Mouse (Mus musculus) right cerebral cortex, postnatal 4 days (tissue): Measurements from ENCODE around the gene Cdr2.
"Not testable (repeated sequence)": the region's sequence is repeated elsewhere in the genome, so short reads cannot be mapped to it uniquely, and the experiment has no call there.

Experiments
- DNase-seq: peaks from one replicate; pipeline ENCODE4 v3.0.0-alpha.2; 2022

The Cdr2 gene

DNA sequence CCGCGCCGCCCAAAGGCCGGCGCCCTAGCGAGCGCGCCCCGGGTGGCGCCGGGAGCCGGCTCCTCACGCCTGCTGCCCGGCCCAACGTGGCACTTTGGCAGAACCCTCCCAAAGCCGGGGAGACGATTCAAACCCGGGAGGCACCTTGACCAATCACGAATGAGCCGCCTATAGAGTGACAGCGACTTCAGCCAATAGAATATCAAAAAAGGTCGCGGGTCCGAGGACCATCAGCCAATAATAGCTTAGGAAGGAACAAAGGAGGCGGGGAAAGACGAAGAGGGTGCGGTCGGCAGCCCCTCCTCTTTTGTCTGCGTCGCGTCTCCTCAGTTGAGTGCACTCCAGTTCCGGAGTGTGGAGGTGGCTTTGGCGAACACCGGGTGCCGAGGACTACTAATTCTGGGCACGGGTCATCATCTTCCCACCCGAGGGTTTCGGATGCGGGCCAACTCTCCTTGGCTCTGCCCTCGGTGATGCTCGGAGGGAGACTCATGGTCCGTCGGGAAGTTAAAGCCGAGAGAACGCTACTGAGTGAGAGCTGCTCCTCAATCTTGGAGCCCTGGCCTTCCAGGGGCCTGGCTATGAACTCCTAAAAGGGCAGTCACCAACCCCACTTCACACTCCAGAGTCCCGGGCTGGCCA, at the start of gene Cdr2, which contains the start of gene Mfsd13b:
TSS of gene Cdr2 (minus strand) at position 113 of the 642 bp plus-strand sequence.
TSS of gene Mfsd13b (plus strand) at position 310 of the 642 bp plus-strand sequence.
- DNase-seq: peak; percentile 81

- not testable (repeated sequence) for DNase-seq
Measured at GRCm38 (mm10) chr7:121029947-121030346, 47.8 kb upstream of the Cdr2 start.

- DNase-seq: no peak
Measured at GRCm38 (mm10) chr7:121026300-121026699, 44.2 kb upstream of the Cdr2 start.

DNA sequence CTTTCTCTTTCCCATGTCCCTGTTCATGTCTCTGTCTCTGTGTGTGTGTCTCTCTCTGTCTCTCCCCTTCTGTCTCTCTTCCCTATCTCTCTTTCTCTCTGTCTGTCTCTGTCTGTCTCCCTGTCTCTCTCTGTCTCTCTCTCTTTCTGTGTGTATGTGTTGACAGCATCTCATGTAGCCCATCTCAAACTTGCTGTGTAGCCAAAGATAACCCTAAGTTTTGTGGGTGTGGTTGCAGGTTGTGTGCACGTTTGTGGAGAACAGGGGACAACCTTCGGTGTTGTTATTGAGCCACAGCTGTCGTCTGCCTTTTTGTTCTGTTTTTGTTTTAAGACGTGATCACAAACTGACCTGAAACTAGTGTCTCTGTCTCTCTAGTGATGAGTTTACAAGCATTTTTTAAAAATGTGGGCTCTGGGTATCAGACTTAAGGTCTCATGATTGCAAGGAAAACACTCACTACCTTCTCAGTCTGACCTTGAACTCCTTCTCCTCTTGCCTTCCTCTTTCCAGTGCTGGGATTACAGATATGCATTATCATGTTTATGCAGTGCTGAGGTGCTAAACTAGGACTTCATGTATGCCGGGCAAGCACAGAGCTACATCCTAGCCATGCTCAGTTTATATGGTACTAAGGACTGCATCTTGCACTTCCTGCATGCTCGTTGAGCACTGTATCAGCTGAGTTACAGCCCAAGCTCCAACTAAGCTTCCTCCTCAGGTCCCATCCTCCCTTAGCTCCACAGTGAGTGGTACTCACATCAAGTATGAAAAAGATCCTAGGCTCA, 43.3 kb upstream of the Cdr2 start:
- DNase-seq: no peak

GRCm38 (mm10) chr7:121020277-121020676, 38.2 kb upstream of the Cdr2 start:
- no peak for DNase-seq

GRCm38 (mm10) chr7:121018778-121019177, 36.7 kb upstream of the Cdr2 start:
- DNase-seq: no peak

DNA sequence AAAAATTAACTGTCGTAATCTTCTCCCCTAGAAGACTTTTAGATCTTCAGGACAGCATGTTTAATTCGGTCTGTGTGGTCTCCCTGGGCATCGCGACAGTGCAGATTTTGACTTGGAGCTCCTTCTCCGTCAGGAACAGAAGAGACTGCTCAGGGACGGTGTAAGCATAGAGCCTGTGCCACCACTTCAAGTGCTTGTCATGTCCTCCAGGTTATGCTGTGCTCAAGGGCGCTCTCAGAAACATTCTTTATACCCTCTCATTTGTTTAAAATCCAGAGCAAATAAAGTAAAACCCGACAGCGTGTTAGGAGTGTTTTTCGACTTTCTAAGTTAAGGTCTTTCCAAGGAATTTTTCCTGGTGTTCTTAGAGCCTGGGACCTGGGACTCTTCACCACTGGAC, 32.4 kb upstream of the Cdr2 start:
- DNase-seq: no peak

DNA sequence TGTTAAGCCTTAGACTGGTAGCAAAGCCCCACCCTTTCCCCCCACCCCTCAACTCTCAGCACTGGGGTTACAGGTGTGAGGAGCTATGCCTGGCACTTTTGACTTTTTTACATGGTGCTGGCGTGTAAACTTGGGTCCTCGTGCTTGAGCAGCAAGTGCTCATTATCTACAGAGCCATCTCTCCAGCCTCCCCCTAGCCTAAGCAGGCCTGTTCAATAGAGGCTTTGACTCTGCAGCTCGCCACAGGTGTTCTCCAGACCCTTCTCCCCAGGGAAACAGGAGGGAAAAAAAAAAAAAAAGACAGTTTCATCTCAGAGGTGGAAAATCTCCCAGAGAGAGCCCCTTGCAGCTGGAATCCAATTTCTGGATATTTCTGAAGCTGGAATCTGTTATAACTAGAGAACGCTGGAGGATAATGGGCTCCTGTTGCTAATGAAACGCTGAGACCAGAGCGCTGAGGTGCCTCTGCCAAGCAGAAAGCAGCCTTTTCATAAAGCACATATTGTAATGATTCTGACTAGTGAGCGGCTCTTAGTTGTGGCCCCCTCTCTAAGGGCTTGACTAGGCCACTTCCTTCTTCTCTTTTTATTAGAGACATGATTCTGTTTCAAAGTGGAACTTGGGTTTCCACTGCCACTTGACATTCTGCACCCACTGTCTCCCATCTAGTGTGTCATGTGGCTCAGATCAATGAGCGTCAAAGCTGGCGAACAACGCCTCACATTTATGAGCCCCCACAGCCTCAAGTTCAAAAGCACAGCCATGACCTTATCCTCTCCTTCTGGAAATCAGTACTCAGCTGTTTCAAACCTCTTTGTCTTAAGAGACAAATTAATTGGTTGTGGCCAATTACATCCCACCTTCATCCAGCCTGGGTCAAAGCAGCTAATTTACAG, 29.9 kb upstream of the Cdr2 start:
- DNase-seq: no peak

DNA sequence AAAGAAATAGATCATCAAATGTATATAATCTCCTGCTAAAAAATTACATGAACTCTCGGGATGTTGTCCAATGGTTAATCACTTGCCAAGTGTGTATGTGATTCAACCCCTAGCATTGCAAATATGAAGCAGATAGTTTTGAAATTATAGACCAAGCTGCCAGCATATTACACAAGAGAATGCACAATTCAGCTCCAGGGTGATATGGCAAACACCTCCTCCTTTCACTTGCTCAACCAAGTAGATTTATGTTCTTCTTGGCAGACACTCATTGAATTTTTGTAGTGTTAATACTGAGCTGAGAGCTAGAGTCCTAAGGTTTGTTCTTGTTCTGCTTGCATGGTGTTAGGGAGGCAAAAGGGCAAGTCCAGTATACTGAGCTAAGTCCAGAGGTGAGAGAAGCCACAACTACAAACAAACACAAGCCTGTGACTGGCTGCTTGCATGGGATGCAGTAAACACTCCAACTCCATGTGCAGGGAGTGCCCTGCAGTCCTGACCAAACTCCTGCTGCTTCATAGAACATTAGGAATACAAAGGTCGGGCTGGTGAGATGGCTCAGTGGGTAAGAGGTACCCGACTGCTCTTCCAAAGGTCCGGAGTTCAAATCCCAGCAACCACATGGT, 21.8 kb upstream of the Cdr2 start:
- DNase-seq: no peak

DNA sequence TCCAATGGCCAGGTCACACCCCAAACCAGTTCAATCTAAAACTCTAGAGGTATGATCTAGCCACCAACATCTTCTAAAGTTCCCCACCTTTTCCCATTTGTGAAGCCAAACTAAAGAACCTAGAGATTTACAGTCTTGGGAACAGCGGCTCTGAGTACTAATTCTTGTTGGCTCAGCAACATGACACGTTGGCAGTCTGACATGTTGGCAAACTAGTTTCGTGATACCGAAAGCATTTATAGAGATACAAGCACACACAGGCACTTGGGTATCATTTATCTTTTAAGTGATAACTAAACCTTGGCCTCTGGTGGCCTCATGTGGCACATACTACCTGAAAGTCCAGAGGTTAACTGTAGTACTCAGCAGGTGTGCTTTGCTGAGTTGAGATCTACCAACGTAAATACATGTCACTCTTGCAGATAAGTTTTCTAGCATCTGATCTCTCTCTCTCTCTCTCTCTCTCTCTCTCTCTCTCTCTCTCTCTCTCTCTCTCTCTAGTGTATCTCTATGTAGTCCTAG, 20.4 kb upstream of the Cdr2 start:
- DNase-seq: no peak

DNA sequence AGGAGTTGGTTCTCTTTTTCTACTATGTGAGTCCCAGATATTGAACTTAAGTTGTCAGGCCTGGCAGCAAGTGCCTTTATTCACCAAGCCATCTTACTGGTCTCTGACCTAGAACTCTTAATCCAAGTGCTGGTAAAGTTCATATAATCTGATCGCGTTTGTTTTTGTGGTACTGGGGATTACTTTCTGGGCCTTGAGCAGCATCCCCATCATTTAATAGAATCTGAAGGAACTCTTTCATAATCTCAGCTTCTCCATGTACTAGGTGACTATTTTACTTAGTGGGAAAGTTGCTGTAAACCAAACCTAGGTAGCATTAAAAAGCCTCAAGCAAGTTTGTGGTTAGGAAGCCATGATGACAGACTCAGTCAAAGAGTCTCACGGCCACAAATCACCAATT, 19.8 kb upstream of the Cdr2 start:
- no peak for DNase-seq

- DNase-seq: no peak
Measured at GRCm38 (mm10) chr7:121000065-121000822, 18.1 kb upstream of the Cdr2 start.

DNA sequence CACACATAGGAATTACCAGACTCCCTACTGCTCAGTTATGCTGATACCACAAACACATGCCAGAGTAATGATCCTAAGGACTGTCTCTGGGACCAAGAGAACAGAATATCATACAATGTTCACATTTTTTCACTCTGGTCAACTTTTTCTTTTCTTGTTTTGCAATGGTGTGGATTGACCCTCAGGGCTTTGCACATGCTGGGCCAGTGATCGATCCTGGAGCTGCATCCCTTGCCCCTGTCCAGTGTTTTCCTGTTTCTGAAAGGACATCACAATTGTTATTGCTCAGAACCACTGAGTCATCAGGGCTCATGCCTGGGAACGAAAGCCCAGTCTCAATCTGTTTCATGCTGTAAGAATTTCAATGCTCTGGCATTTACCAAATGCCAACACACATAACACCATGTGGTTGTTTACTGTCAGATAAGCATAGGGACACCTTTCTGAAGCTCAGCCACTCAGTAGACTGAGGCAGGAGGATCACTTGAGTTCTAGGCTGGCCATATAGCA, 17.0 kb upstream of the Cdr2 start:
- DNase-seq: no peak

DNA sequence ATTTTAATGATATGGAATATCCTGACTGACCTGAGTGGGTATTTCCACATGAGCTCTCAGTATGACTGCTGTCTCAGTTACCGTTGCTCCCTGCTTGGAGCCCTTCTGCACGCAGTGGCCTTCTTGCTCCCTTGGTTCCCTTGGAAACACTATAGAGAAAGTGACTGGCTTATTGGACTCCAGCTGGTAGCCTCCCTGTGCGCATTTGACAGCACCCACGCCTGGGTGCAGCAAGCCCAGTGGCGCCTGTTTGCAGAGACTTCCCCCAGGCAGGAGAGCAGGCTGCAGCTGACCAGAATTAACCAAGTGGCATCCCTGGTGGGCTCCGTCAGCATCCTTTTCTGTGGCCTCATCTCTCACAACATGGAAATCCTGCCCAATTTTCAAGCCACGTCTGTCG, 9.1 kb upstream of the Cdr2 start:
- DNase-seq: no peak

GRCm38 (mm10) chr7:120982968-120983367, 856 bp upstream of the Cdr2 start:
- DNase-seq: no peak

- DNase-seq: peak; percentile 33
Measured at GRCm38 (mm10) chr7:120980931-120981924, 884 bp downstream of the Cdr2 start.

GRCm38 (mm10) chr7:120980041-120980440, 2.1 kb downstream of the Cdr2 start:
- DNase-seq: no peak

DNA sequence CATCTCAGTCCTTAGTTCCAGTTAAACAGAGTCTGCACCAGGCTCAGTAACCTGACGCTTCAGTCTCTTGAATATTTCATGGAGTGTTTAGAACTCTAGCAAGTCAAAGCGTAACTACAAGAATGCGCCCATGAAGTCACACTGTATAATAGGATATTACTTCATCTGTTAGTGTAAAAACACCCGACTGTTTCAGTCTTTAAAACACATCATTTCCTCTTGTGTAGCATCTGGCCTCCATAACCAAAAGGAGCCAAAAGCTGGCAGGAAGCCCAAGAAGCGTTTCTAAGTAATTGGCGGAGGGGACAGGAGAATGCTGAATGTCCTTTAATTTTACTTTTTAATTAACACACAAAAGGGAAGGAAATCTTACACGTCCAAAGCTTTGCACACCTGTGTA, 5.0 kb downstream of the Cdr2 start:
- DNase-seq: peak; percentile 11

DNA sequence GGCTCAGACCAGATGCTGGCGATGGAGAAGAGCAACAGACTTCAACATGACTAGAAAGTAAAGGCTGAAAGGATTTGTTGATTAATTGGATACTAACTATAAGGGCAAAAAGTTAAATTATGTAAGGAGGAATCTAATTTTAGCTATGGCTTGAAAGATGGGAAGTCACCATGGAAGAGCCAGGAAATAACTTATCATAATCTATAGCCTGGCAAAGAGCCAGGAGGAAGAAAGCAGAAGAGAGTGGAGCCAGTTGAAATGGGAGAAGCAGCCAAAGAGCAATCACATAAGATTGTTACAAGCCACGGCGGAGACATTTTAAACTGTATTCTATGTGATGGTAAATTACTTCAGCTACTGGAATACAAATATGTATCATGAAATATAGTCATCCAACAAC, 8.1 kb downstream of the Cdr2 start:
- DNase-seq: no peak

- DNase-seq: not testable (repeated sequence)
Measured at GRCm38 (mm10) chr7:120972471-120972870, 9.6 kb downstream of the Cdr2 start.
